Mouse (Mus musculus): ENCODE results near the gene AC161166.1. TPM values are rescaled to one million over a fixed set of nuclear protein-coding genes. Genes with fewer than 3 reads are reported as not detected.

AC161166.1 gene
- total and polyA plus RNA-seq, 3 experiments = 0.08 TPM; not detected in 2

DNA sequence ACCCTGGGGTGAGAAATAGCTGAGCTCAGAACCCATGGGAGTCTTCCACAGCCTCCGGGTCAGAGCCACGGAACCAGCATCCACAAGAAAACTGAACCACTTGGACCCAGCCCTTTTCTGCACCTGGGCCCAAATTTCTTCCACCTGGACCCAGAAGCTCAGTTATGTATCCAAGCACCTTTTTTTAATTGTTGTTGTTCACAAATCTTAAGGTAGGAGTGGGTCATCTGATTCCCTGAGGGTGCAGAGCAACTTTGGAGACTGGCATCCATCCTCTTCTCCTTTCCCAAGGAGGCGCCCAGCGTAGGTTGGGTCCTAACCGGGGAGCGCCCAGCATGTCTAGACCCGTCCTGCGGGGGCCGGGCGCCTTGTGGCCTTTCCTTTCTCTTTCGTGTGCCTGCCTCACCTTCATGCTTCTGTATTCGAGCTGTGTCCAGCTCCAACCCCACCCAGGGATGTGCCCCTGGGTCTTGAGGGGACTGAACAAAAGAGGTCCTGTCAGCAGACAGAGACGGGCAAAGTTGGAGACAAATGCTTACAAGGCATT lies 33.9 kb upstream of the AC161166.1 start, which contains the start of the genes Pinlyp and Xrcc1:
Gene Pinlyp, minus strand, starts transcription at position 51 of the 547 bp plus-strand sequence.
Gene Xrcc1, plus strand, starts transcription at position 222 of the 547 bp plus-strand sequence.
- peaks cover 4% of the 10 kb centered on the region for H3K9me3 ChIP-seq (replicated peaks; ENCODE audit: low read length)
- H3K36me3 ChIP-seq (replicated peaks in 1 of 2; ENCODE audit: control insufficient read depth in 1 of 2, insufficient read depth in 1 of 2, low read length in 1 of 2) = peaks cover 16 to 35% of the 10 kb centered on the region in 2 experiments
- in situ Hi-C loops (cut with MboI; ENCODE audit: low pct_ligation_motif_present, low pct_unique_long_range_greater_than_20kb, low sequenced_read_pairs) (no loop called here), dilution Hi-C loops (cut with MboI; ENCODE audit: extremely low pct_ligation_motif_present, extremely low pct_unique_long_range_greater_than_20kb, low sequenced_read_pairs) (no loop called here)
- no peak for DNase-seq (ENCODE audit: extremely low read depth)
- peaks cover 18% of the 10 kb centered on the region for H3K79me2 ChIP-seq (replicated peaks; ENCODE audit: control insufficient read depth, extremely low read depth, insufficient read depth, poor library complexity, severe bottlenecking)
- TF ChIP-seq NELFE (IDR thresholded peaks at IDR 0.05; ENCODE audit: low read depth, low read length) (no peak), IRF4 (IDR thresholded peaks at IDR 0.05; ENCODE audit: low read depth, low read length) (peak; percentile 32; the same call in 1 of the 2 replicates), TBP (conservative IDR thresholded peaks at IDR 0.05; ENCODE audit: low read depth, low read length) (no peak), EP300 (IDR thresholded peaks at IDR 0.05; ENCODE audit: low read length) (0 out of 2 replicates have a peak, but pooled peaks have one; percentile 34), CHD2 (IDR thresholded peaks at IDR 0.05; ENCODE audit: low read length) (no peak), POLR2A (IDR thresholded peaks at IDR 0.05; ENCODE audit: low read depth, low read length) (peak; percentile 10; the same call in 1 of the 2 replicates), MAZ (IDR thresholded peaks at IDR 0.05; ENCODE audit: low read depth, low read length) (peak; percentile 53; the same call in 1 of the 2 replicates), CHD1 (IDR thresholded peaks at IDR 0.05; ENCODE audit: low read depth, low read length) (peak; percentile 83; the same call in 1 of the 2 replicates), MEF2A (IDR thresholded peaks at IDR 0.05; ENCODE audit: borderline replicate concordance, low read depth, low read length) (0 out of 2 replicates have a peak, but pooled peaks have one; percentile 10), ELF1 (IDR thresholded peaks at IDR 0.05; ENCODE audit: low read depth, low read length) (0 out of 2 replicates have a peak, but pooled peaks have one; percentile 15)
- H3K4me2 ChIP-seq (ENCODE audit: insufficient read depth, low read depth, poor library complexity, severe bottlenecking) = peak within 1 kb of the TSS; percentile 71
- peak within 1 kb of the TSS; percentile 93 for H3K9ac ChIP-seq (ENCODE audit: insufficient read depth, low read depth)
- peak within 1 kb of the TSS; percentile 89 for H3K27ac ChIP-seq (ENCODE audit: insufficient read depth, low read depth)
- peaks cover 3 to 45% of the 10 kb centered on the region in 2 experiments; a peak in 3 of 4 replicates for H3K4me1 ChIP-seq (ENCODE audit: control insufficient read depth in 1 of 2, insufficient read depth in 2 of 2)
- H3K4me3 ChIP-seq (replicated peaks in 1 of 3; ENCODE audit: low read depth in 2 of 3, low read length in 2 of 3, poor library complexity in 1 of 3) = peak within 1 kb of the TSS; percentile 70 to 97 (median 89)
- H3K27me3 ChIP-seq (replicated peaks) = no peaks in the 10 kb centered on the region

DNA sequence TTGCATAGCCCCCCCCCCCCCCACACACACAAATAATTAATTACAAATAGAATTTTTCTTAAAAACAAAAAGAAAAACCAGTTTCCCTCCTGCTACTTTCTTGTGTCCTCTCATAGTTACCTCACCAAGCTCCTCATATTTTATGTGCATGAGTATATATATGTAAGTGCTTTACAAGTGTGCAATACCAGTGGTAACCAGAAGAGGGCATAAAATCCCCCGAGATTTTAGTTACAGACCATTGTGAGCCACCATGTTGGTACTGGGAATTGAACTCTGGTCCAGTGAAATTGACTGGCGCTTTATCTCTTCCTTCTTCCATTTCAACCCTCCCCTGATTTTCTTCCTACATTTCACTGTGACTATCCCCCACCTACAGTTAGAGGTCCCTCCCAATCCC lies 32.3 kb upstream of the AC161166.1 start:
- H3K9ac ChIP-seq (ENCODE audit: insufficient read depth, low read depth) = no peak overlapping the region
- H3K36me3 ChIP-seq (replicated peaks in 1 of 2; ENCODE audit: control insufficient read depth in 1 of 2, insufficient read depth in 1 of 2, low read length in 1 of 2) = peaks cover 8 to 19% of the 10 kb centered on the region in 2 experiments
- H3K27me3 ChIP-seq (replicated peaks) = no peaks in the 10 kb centered on the region
- H3K27ac ChIP-seq (ENCODE audit: insufficient read depth, low read depth) = no peak overlapping the region
- no peak for DNase-seq (ENCODE audit: extremely low read depth)
- in situ Hi-C loops (cut with MboI; ENCODE audit: low pct_ligation_motif_present, low pct_unique_long_range_greater_than_20kb, low sequenced_read_pairs) (no loop called here), dilution Hi-C loops (cut with MboI; ENCODE audit: extremely low pct_ligation_motif_present, extremely low pct_unique_long_range_greater_than_20kb, low sequenced_read_pairs) (no loop called here)
- peaks cover 3 to 31% of the 10 kb centered on the region in 2 experiments; a peak in 3 of 4 replicates for H3K4me1 ChIP-seq (ENCODE audit: control insufficient read depth in 1 of 2, insufficient read depth in 2 of 2)
- TF ChIP-seq UBTF (IDR thresholded peaks at IDR 0.05; ENCODE audit: low read depth, low read length) = no peak
- peak; percentile 28 to 39; a peak in 3 of 4 replicates for TF ChIP-seq CTCF (conservative IDR thresholded peaks at IDR 0.05 in 1 of 2, IDR thresholded peaks at IDR 0.05 in 1 of 2; ENCODE audit: low read depth in 2 of 2, low read length in 2 of 2)
- H3K4me3 ChIP-seq (replicated peaks in 1 of 3; ENCODE audit: low read depth in 2 of 3, low read length in 2 of 3, poor library complexity in 1 of 3) = no peak overlapping the region
- peaks cover 18% of the 10 kb centered on the region for H3K79me2 ChIP-seq (replicated peaks; ENCODE audit: control insufficient read depth, extremely low read depth, insufficient read depth, poor library complexity, severe bottlenecking)
- peaks cover 4% of the 10 kb centered on the region for H3K9me3 ChIP-seq (replicated peaks; ENCODE audit: low read length)
- H3K4me2 ChIP-seq (ENCODE audit: insufficient read depth, low read depth, poor library complexity, severe bottlenecking) = no peak overlapping the region

GRCm38 (mm10) chr7:24539686-24540085 lies 27.4 kb upstream of the AC161166.1 start:
- no peak for TF ChIP-seq JUND (conservative IDR thresholded peaks at IDR 0.05; ENCODE audit: low read depth, low read length)
- TF ChIP-seq CHD2 (IDR thresholded peaks at IDR 0.05; ENCODE audit: low read length) = no peak
- TF ChIP-seq MEF2A (IDR thresholded peaks at IDR 0.05; ENCODE audit: borderline replicate concordance, low read depth, low read length) = no peak
- no peak for TF ChIP-seq PAX5 (IDR thresholded peaks at IDR 0.05; ENCODE audit: low read length)
- TF ChIP-seq HCFC1 (IDR thresholded peaks at IDR 0.05; ENCODE audit: low read depth, low read length) = no peak
- no peak for TF ChIP-seq ETS1 (conservative IDR thresholded peaks at IDR 0.05; ENCODE audit: low read depth, low read length)
- no peak for TF ChIP-seq JUN (IDR thresholded peaks at IDR 0.05; ENCODE audit: insufficient read depth, low read depth, low read length)
- no peak for TF ChIP-seq GABPA (IDR thresholded peaks at IDR 0.05; ENCODE audit: insufficient replicate concordance, low read depth, low read length)
- DNase-seq (ENCODE audit: extremely low read depth) = no peak
- Histone ChIP-seq H3K4me2 (ENCODE audit: insufficient read depth, low read depth, poor library complexity, severe bottlenecking) (no peak overlapping the region), H3K4me1 (ENCODE audit: control insufficient read depth in 1 of 2, insufficient read depth in 2 of 2) (peaks cover 0 to 21% of the 10 kb centered on the region in 2 experiments; a peak in 2 of 4 replicates), H3K36me3 (replicated peaks in 1 of 2; ENCODE audit: control insufficient read depth in 1 of 2, insufficient read depth in 1 of 2, low read length in 1 of 2) (peaks cover 4 to 21% of the 10 kb centered on the region in 2 experiments), H3K27me3 (replicated peaks) (no peaks in the 10 kb centered on the region), H3K9ac (ENCODE audit: insufficient read depth, low read depth) (no peak overlapping the region), H3K9me3 (replicated peaks; ENCODE audit: low read length) (peaks cover 3% of the 10 kb centered on the region), H3K27ac (ENCODE audit: insufficient read depth, low read depth) (no peak overlapping the region), H3K79me2 (replicated peaks; ENCODE audit: control insufficient read depth, extremely low read depth, insufficient read depth, poor library complexity, severe bottlenecking) (no peaks in the 10 kb centered on the region), H3K4me3 (replicated peaks in 1 of 3; ENCODE audit: low read depth in 2 of 3, low read length in 2 of 3, poor library complexity in 1 of 3) (no peak overlapping the region)
- in situ Hi-C loops (cut with MboI; ENCODE audit: low pct_ligation_motif_present, low pct_unique_long_range_greater_than_20kb, low sequenced_read_pairs) (loop anchor here (10.0 kb wide), 2 partner anchors 55 to 105 kb away; no protein-coding TSS in a partner anchor), dilution Hi-C loops (cut with MboI; ENCODE audit: extremely low pct_ligation_motif_present, extremely low pct_unique_long_range_greater_than_20kb, low sequenced_read_pairs) (no loop called here)
